Mouse (Mus musculus) lung, postnatal 10 days (tissue): Measurements from ENCODE around the gene Lrrc8d.

ENCODE experiments used
- DNase-seq: peaks from one replicate; pipeline ENCODE4 v3.0.0; 2021

Lrrc8d gene

DNA sequence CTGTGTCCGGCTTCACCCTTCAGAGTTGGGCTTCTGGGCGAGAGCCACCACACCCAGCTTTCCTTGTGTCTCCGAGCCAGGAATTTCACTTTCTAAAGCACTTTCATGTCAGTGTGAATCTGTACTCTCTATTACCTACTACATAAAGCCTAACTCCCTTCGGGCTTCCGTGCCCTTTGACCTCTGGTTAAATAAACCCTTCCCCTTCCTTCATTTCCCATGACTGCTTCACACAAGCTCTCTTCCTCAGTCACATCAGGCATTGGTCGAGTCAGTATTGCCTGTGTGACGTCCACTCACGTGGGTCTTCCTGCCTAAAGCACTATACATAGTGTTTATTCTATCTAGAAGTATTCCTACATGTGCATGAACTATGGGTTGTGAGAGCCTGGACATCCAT, 77.9 kb downstream of the Lrrc8d start:
- no peak for DNase-seq

- no peak for DNase-seq
Measured at GRCm38 (mm10) chr5:105778189-105778588, 78.4 kb downstream of the Lrrc8d start.

DNA sequence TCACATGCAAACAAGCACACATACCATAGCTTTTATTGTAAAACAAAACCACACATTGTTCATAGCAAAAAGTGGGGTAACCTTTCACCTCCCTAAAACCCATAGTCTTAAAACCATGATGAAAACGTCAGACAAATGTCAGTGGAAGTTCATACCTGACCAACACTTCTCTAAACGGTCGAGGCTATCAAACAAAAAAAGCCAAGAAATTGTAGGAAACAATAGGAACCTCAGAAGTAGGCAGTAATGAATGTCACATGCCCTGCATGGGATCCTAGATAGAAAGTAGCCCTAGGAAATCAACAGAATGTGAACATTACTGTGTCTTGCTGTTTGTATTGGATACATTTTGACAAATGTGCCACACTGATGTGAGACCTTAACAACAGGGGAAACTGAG, 79.0 kb downstream of the Lrrc8d start:
- no peak for DNase-seq

DNA sequence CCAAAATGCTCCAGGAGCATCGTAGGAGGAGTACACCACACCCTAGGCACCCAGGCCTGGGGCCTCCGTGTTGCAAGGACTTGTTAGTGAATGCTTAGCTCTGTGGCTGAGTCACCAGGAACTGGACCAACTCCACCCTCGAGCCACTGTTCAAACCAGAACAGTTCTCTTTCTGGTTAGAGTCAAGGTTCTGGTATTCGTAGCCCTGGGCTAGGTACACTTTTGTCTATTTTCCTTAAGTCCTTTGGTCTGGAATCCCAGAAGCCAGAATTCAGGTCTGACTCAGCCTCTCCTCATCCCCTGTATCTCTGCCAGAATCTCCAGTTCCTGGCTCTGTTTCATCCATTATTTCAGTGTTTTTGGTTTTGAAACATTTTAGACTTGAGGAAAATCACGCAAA, 79.6 kb downstream of the Lrrc8d start:
- no peak for DNase-seq

DNA sequence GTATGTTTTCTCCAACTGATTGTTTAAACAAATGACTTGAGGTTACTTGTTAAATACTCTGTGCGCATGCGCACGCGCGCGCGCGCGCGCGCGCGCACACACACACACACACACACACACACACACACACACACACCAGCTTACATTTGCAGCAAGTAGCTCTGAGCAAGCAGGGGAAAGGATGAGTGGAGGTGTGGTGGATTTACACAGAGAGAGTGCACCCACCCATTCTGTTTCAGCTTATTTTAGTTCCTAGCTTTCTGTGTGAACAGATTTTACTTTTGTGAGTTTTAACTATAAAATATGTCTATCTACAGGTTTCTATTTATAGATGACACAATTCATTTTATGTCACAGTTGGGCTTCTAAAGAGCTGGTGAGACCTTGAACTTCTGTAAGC, 84.1 kb downstream of the Lrrc8d start:
- DNase-seq, result no peak

GRCm38 (mm10) chr5:105784724-105785123, 85.0 kb downstream of the Lrrc8d start:
- DNase-seq, result no peak

DNA sequence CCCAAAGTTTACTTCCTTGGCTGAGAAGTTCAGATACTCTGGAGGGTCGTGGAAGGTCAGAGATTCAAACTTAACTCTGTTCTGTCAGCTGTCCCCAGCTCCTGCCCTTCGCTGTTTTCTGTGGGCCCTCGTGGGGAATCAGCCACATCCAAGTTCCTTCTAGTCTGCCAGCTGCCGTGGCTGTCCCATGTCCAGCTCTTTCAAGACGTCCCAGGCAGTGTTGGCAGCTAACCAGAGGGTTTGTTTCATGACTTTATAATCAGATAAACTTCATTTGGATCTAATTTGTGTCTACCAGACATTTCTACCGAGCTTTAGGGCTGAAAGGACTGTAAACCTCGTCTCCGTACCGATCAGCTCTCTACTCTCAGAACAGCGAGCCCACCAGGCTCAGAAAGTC, 87.8 kb downstream of the Lrrc8d start:
- peak; percentile 67 for DNase-seq

- peak; percentile 63 for DNase-seq
Measured at GRCm38 (mm10) chr5:105789801-105790200, 90.0 kb downstream of the Lrrc8d start.

DNA sequence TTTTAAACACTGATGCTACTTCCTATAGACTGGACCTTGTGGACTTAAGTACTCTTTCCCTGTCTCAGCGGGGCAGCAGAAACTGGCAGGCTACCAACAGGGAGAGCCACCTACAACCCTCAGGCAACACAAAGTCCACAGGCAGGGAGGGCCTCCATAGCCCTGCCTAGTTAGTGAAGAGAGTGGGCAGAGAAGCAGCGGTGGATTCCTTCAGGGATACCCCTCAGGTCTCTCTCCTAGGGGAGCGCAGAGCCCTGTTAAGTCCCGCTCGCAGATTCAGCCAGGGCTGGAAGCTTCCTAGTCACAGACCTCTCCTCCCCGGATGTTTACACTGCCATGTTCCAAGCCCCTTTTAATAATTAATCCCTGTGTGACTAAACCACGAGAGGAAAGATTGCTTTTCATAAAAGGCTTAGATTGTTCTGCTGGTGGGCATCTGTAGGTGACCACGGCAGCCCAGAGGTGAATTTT, 92.6 kb downstream of the Lrrc8d start:
- DNase-seq, result peak; percentile 62

DNA sequence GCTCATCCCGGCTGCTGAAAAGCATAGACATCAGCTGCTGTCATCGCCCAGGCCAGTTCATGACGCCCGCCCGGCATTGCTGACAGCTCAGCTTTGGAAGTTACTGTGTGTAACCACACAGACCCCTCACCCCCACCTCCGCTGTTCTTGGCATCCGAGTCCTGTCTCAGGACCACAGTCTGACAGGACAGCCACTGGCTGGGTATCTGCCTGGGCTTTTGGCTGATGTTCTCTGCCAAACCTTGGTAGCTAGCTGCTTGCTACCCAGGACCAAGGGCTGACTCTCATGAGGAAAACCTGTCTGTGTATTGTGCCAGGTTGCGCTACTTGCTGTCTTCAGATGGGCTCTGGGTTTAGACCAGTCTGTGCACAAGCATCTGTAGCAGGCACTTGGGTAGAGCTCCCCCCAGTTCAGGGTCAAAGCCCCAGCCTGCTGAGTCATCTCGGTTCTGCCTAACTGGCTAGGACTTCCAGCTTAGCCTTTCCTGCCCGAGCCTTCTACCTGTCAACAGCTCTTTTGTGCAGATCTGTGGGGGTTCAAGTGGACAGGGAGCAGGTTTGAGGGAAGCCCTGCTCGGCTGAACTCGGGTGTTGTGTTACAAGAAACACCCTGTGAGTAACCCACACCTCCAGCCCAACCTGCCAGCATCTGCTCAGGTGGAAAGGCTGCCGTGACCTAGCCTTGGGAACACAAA, 93.2 kb downstream of the Lrrc8d start:
- DNase-seq, result peak; percentile 81

GRCm38 (mm10) chr5:105793548-105793940, 93.8 kb downstream of the Lrrc8d start:
- DNase-seq, result no peak

GRCm38 (mm10) chr5:105798421-105798820, 98.7 kb downstream of the Lrrc8d start:
- DNase-seq, result no peak

GRCm38 (mm10) chr5:105799850-105800635, 100.3 kb downstream of the Lrrc8d start:
- DNase-seq, result no peak

- no peak for DNase-seq
Measured at GRCm38 (mm10) chr5:105801031-105801529, 101.3 kb downstream of the Lrrc8d start.

DNA sequence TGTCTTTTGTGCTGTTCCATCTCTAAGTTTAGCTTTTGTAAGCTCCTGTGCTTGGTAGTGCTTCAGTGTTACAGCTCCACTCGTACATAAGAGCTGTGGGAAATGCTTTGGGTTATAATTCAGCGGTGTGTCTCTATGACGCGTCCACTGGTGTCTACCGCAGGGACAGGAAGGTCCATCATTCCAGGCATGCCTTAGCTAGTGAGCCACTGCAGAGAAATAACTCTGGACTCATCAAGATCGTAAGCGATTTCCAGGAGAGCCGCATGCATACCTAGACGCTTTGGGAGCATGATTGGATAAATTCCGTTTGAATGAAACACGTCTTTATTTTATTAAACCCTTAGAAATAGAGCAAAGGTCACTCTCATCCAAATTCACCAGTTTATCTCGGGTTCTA, 106.2 kb downstream of the Lrrc8d start:
- DNase-seq, result no peak

DNA sequence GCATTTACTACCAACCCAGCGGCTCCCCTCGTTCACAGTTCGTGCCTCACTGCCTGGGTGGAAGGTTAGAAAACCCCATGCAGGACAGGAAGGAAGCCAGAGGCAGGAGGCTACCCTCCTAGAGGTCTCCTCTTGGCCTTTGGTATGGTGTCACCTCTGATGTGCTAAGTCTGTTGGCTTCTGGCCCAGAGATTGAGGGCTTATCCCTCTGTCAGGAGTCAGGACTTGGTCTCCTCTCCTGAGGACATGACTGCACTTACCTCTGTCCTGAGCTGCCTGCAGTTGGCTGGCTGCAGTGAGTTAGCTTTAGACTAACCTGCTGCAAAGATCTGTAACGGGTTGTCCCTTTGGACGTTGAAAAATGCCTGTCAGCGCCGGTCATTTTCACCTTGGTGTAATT, 107.7 kb downstream of the Lrrc8d start:
- no peak for DNase-seq

- peak; percentile 54 for DNase-seq
Measured at GRCm38 (mm10) chr5:105809056-105809455, 109.3 kb downstream of the Lrrc8d start.

- DNase-seq, result no peak
Measured at GRCm38 (mm10) chr5:105813036-105813435, 113.3 kb downstream of the Lrrc8d start.

DNA sequence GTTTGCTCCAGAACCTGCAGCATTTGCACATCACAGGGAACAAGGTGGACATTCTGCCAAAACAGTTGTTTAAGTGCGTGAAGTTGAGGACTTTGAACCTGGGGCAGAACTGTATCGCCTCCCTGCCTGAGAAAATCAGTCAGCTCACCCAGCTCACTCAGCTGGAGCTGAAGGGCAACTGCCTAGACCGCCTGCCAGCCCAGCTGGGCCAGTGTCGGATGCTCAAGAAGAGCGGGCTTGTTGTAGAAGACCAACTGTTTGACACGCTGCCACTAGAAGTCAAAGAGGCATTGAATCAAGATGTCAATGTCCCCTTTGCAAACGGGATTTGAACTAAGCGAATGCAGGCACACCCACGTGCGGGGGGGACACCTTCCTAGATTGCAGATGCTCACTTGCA, 114.2 kb downstream of the Lrrc8d start:
- no peak for DNase-seq

DNA sequence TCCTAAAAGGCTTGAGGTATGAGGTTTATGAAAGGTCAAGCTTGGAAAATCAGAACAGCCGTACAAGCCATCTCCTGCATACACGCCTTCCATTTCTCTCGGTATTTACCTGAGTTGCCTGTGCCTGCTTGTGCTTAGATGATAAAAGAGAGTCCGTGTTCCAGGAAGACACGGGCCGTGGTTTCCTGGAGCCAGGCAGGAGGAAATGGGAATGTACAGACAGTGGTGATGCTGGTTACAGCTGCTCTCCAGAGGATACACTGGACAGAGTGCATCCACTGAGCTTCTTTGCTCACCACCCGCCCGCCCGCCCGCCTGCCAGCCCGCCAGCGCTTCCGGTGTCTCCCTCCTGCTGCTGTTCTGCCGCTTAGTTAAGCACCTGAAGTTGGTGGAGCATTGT, 116.3 kb downstream of the Lrrc8d start:
- no peak for DNase-seq

DNA sequence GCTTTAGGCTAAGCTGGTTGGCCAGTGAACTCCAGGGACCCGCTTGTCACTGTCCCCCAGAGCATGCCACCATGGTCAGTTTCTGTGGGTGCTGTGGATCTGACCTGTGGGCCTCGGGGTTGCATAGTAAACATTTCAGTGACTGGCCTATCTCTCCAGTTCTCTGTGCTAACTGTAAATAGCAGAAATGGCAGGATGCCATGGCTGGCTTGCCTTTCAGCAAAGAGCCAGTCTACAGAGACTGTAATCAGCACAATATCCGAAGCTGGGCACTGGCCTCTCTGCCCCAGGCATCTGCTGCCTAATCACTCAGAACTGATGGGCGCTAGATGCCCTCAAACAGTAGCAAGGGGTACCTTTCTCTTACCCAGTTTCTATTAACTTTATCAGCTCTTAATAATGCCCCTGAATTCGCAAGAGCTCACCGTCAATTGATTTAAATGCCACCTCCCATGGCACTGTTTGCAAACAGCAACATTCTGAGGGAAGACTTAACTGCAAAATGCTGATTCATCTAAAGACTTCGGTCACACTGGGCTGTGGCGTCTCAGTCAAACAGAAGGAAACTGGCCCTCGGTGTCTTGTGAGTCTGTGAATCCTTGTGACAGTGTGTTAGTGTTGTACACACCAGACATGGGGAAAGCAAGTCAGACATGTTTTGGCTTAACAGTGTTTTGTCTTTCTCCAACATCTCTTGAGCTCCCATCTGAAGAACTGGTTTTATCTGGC, 117.6 kb downstream of the Lrrc8d start:
- peak; percentile 50 for DNase-seq

DNA sequence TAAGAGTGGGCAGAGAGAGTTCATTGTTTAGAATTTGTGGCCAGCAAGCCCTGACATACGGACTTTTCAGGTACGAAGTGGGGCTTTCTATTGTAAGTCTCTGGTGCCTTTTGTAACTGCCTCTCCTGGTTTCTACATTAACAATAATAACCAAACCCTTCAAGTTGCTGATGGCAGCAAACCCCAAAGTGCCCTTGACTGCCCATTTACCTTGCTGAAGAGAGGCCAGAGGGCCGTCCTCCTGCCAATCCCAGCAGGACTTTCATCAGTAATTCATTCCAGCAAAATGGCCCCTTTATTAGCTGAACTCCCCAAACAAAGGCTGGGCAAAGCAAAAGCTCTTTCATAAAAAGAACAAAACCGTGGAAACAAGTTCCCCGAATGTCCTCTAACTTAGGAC, 118.6 kb downstream of the Lrrc8d start:
- peak; percentile 52 for DNase-seq

DNA sequence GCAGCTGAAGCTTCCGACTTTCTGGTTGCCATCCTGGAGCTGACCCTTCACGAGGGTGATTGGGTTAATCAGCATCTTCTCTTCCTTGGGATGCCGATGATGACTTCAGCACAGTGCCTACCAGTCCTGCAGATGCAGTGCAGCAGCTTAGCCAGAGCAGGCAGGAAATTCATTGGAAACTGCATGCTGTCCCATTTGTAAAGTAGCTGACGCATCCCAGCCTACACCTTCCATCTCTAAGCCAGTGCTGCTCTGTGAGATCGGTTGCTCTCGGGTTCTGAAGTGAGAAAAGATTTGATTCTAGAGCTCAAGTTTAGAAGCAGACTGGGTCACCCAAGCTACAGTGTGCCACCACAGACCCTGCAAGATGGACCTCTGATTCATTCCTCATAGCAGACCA, 121.6 kb downstream of the Lrrc8d start:
- DNase-seq, result no peak
